Mouse (Mus musculus): ENCODE measurements around the gene Pikfyve.

DNA sequence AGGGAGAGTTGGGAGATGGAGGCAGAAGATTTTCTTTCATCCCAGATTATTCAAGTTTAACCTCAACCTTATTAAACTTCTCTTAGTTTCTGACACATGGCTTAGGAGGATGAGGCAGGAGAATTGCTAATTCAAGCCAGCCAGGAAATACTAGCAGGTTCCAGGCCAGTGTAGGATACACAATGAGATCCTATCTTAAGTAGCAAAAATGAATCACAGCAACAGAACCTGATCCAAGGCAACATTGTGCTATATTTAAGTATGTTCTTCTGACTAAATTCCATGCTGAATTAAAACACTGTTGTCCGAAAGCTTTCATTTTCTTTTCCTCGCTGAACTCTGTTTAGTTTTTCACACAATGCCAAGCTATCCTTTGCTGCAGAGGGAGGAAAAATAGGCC, 6.7 kb downstream of the Pikfyve start:
- no peak for TF ChIP-seq POLR2A (IDR thresholded peaks at IDR 0.05; ENCODE audit: low read depth, low read length)
- no peak for TF ChIP-seq CTCF (IDR thresholded peaks at IDR 0.05; ENCODE audit: extremely low read depth, insufficient read depth, insufficient read length, insufficient replicate concordance)
